Mouse (Mus musculus) mesoderm, embryonic 11.5 days (tissue): Measurements from ENCODE around the gene Zfp933.
A peak's percentile ranks its signal among the peaks of the same experiment; 100 is the strongest.
"Not testable (repeated sequence)": the region's sequence is repeated elsewhere in the genome, so short reads cannot be mapped to it uniquely, and the experiment has no call there.

Source experiments
- DNase-seq: peaks from one replicate; pipeline ENCODE4 v3.0.0-alpha.2; 2012; ENCODE audit warnings: low read depth, low spot score

Zfp933 gene

DNA sequence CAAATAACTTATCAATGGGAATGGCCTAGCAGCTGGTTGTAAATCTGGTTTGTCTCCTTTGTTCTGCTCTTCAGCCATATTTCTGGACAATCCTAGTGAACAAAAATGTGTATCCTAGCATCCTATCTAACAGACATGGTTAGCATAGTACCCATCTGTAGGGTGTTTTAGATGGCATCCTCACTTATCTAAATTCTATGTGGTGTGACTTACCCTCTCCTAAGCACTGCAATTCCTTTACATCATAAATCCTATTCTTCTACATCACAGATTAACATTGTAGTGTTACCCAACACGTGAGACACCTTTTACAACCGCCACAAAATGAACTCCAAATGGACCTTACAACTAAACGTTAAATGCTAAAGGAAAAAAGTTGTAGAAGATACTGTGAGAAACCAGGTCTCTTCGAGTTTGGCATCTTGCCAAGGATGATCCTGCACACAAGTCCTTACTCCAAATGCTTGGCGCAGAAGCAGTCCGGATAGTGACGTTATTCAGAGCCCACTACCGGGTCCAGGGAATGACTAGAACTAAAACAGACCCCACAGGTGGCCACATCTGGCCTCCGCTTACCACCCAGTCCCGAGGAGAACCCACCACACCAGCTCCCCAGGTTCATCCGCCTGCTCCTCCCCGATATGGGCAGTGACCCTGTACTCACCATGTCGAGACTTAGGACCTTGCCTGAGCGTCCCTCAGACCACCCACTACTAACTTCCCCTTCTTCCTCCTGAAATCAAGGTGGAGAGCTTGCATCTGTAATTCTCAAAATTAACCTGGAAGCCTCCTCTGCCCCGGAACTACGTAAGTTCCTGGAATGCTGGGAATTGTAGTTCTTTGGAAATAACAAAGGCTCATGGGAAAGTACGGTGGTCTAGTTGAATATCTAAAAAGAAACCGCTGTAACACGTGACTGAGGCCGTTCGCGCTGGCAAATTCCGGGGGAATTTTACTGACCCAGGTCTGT lies at the start of gene Zfp933:
TSS of gene Zfp933 (minus strand) at position 753 of the 970 bp plus-strand sequence.
- peak; percentile 88 for DNase-seq

DNA sequence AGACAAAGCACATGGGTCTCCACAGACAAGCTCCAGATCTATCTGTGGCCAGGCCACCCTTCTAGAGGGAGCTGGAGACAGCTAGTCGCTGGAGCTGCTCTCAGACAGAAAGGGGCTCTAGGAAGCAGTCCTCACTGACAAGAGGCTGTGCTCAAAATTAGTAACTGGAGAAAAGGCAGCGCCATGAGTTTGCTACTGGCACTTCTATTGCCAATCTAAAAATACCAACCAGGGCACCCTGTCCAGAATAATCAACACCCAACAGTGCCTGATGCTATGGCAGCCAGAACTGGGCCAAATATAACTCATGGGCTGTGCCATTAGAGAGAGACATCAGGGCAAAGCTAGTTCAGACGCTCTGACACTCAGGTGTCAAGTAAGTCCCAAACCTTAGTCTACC lies 49.2 kb upstream of the Zfp933 start:
- no peak for DNase-seq

DNA sequence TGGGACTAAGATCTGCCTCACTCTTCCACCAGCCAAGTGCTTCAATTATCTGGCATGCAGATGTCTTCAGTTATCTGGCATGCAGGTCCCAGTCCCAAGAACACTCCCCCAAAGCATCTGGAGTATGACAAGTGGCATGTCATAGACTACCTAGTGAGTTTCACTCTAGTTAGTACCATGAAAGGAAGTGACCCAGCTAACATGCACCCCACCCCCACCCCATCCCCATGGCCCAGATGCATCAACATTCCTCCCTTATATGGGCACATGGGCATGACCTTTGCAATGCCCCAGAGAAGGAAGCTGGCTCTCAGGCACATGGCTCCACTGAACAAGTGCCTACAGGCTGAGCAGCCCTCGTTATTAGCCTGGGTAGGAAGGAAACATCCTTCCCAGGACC lies 48.2 kb upstream of the Zfp933 start:
- DNase-seq, result no peak

DNA sequence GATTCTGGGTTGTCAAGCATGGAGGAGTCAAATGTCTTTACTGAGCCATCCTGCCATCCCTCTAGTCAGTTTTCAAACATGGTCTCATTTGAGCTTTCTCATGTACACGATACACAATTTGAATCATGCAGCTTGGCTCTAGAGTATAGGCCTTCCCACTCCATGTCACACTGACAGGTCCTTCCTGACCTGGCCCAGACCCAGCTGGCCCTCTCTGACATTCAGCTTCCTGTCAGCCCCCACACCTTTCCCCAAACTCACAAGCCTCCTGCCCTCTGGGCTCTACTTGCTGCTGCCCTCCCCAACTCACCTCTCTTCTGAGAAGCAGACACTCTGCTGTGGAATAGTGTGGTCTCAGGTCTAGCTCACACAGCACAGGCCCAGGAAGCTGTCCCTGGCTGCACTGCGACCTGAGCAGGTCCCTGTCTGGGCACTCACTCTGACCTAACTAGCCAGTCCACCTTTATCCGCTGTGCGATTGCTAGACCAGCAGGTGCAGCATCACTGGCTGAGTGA lies 47.7 kb upstream of the Zfp933 start:
- DNase-seq, result no peak

DNA sequence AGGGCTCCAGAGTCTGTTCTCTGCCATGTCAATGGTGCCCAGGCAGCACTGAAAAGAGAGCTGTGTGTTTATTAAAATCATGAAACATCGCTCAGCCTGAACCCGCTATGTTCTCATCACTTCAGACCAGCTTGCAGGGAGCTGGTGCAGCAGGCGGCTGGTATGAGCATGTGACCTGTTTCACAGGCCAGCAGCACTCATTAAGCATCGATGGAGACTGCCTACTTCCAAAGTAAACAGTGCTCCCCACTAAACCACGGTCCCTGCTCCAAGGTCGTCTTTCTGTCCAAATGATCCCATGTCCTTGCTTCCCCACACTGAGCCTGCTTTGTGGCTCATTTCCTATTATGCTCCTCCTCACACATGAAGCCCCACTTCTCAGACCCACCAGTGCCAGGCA lies 42.2 kb upstream of the Zfp933 start:
- no peak for DNase-seq

DNA sequence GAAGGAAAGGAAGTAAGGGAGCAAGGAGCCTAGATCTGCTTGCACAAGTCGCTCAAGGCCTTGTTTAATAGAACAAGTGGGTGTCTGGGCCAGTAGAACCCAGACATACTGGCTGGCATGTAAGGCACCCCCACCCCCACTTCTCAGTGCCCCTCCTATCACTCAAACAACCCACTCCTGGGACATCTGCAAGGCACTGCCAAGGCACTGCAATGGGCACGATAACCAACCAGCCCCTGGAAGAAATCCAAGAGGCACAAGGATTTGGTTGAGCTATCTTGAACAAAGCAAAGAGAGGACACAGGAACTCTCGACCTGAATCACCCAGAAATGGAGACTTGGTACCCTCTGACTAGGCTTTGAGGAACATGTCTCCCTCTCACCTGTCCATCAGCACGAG lies 40.1 kb upstream of the Zfp933 start:
- DNase-seq, result no peak

- no peak for DNase-seq
Observed at GRCm38 (mm10) chr4:147887277-147887676, 39.1 kb upstream of the Zfp933 start.

- no peak for DNase-seq
Observed at GRCm38 (mm10) chr4:147886158-147886557, 38.0 kb upstream of the Zfp933 start.

DNA sequence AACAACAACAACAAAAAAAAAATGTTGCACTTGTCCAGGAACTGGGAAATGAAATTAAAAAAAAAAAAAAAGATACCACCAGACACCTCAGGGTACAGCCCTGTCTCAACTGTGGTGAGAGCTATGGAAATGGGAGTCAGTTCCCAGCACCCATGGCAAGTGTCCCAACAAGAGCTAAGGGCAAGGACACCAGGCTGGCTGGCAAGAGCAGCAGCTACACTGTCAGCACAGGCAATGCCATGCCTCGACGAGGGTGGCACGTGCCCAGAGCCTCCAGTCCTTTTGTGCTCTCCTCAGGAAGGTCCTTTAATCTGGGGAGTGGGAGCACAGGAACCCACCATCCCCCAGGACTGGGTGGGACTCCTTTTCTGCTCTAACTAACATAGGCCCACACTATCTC lies 36.0 kb upstream of the Zfp933 start:
- no peak for DNase-seq

DNA sequence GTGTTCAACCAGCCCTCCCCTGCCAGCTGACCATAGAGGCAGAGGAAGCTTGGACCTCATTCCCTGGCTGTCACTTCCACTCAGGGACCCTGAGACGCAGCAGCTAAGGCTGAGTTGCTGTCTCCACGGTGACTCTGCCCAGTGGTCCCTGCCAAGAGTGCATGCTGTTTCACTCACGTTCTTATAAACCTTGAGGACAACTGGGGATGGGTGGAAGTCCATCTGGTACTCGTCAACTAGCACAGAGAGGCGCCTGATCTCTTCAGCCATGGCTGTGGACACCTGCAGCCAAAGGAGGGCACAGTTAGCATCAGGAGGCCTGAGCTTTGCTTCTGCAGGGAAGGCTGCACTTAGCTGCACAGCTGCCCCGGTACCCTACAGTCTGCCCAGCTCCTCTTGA lies 34.9 kb upstream of the Zfp933 start:
- no peak for DNase-seq

DNA sequence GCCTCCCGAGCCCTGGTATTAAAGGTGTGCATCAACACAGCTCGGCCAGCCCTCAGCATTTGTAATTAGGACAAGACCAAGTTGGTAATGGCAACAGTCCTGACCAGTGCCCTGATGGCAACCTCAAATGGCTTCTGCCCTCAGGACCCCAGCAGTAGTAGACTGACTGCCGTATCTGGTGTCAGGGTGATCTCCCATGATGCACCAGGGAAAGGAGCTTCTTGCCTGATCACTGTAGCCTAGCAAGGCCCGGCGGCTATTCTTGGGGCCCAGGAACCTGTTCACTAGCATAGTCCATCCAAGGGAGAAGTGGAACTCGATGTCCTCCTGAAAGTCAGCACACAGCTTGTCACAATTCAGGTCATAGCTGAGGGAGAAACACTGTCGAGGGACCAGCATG lies 33.6 kb upstream of the Zfp933 start:
- DNase-seq, result no peak

- no peak for DNase-seq
Observed at GRCm38 (mm10) chr4:147879865-147880264, 31.7 kb upstream of the Zfp933 start.

DNA sequence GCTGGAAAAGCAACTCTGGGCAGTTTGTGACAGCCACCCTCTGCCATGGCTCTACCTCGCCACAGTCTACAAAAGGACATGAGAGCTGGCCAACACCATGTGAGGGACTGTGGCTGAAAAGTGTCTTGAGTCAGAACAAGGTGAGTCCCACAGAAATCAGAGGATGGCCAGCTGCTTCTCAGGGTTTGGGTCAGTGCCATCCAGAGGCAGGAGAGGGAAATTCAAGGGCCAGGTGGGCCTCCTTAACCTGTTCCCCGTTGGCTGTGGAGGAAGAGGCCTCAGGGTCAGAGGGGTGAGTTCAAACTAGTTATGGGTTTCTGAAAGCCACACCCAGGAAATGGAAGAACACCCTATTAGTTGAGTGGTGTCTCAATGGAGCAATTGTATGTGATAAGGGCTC lies 31.3 kb upstream of the Zfp933 start:
- DNase-seq, result no peak

- no peak for DNase-seq
Observed at GRCm38 (mm10) chr4:147878537-147878936, 30.4 kb upstream of the Zfp933 start.

GRCm38 (mm10) chr4:147875852-147876575 lies 27.8 kb upstream of the Zfp933 start:
- no peak for DNase-seq

DNA sequence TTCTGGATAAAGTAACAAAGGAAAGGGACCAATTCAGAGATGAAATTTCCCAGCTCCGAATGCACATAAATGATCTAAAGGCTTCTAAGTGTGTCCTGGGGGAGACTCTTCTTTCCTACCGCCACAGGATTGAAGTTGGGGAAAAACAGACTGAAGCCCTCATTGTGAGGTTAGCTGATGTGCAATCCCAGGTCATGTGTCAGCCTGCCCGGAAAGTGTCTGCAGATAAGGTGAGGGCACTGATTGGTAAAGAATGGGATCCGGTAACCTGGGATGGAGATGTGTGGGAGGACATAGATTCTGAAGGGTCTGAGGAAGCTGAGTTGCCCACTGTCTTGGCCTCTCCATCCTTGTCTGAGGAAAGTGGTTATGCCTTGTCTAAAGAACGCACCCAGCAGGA lies 21.1 kb upstream of the Zfp933 start:
- DNase-seq, result no peak

GRCm38 (mm10) chr4:147868450-147869031 lies 20.4 kb upstream of the Zfp933 start, which contains the start of the genes Miip and Fv1:
Miip (minus strand) TSS chr4:147868816.
Fv1 (plus strand) TSS chr4:147868979.
- peak; percentile 96 for DNase-seq

DNA sequence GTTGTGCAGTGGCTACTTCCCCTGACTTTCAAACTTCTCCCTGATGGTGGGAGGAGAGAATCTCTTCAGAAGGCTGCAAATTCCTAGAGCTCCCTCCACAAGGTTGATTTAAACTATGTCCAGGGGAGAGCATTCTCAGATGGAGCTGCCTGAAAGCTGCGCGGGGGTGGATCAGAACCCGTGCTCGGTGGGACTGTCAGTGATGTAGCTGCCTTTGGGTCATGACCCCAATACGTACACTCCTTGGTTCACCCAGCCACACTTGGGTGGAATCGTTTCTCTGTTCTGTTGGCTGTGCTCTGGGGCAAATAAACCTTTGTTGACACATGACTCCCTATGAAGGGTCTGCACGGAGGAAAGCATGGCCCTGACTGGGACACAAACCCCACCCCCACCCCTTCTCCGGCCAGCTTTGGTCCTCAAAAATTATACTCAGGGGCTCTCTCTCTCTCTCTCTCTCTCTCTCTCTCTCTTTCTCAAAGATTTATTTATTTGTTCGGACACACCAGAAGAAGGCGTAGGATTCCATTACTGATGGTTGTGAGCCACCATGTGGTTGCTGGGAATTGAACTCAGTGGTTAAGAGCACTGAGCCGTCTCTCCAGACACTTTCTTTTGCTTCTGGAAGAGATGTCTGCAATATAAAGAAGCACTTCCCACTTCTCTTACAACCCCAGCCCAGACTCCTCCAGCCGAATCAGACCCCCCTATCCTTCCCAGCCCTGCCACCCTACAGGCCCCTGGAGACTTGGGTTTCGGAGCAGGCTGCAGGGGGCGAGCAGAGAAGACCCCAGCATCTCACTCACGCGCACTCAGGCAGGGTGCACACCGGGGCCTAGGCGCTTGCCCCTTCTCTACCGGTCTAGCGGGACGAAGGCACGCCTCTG lies 19.6 kb upstream of the Zfp933 start:
- DNase-seq, result no peak

GRCm38 (mm10) chr4:147866793-147867192 lies 18.6 kb upstream of the Zfp933 start:
- DNase-seq, result not testable (repeated sequence)

GRCm38 (mm10) chr4:147866056-147866455 lies 17.9 kb upstream of the Zfp933 start:
- DNase-seq, result no peak

GRCm38 (mm10) chr4:147865651-147866050 lies 17.5 kb upstream of the Zfp933 start:
- DNase-seq, result no peak
